Mouse (Mus musculus): ENCODE data around the gene Pdilt.

- TF ChIP-seq CTCF (IDR thresholded peaks at IDR 0.05; ENCODE audit: low read depth) (no peak), EP300 (IDR thresholded peaks at IDR 0.05; ENCODE audit: low read depth) (no peak)
Measured at GRCm38 (mm10) chr7:119454192-119454591, 69.1 kb downstream of the Pdilt start.

Data from heart, postnatal 0 days (tissue).